Mouse (Mus musculus) kidney, adult 2 months (tissue): ENCODE data around the gene Mthfd1.

ENCODE experiments used
- CTCF ChIP-seq: fragments of 200-500 bp; conservative IDR thresholded peaks from 2 replicates; pipeline ENCODE4 v1.5.1; 2011; ENCODE audit warnings: low read depth, mild to moderate bottlenecking, control low read depth, low read length, moderate library complexity, mixed read lengths; ENCODE audit not compliant: insufficient read depth, insufficient read length
- POLR2A ChIP-seq: fragments of 200-500 bp; IDR thresholded peaks from one replicate; pipeline ENCODE4 v1.6.1; 2011; ENCODE audit warnings: low read depth, low read length, control low read depth

GRCm38 (mm10) chr12:76282132-76282531 lies 27.0 kb downstream of the Mthfd1 start:
- TF ChIP-seq POLR2A (no peak), CTCF (no peak)
